Mouse (Mus musculus): ENCODE measurements at regions not wholly inside any gene's neighbourhood (a gene's known extent, or its start where the extent isn't known, plus 50 kb on each side); places are given as distances from the start of the nearest gene placed in this dataset.
A peak's percentile ranks its signal among the peaks of the same experiment; 100 is the strongest.

GRCm38 (mm10) chr3:82259986-82260652 is 97.7 kb upstream of the Map9 start:
- no peaks in the 10 kb centered on the region for H3K9me3 ChIP-seq (replicated peaks; ENCODE audit: control insufficient read depth, low read length)
- H3K4me1 ChIP-seq (ENCODE audit: control insufficient read depth, insufficient read depth) = no peaks in the 10 kb centered on the region; the same call in 1 of the 2 replicates
- DNase-seq (ENCODE audit: low spot score) (no peak), ATAC-seq (ENCODE audit: insufficient read depth, low read depth) (no peak)
- no peak overlapping the region for H3K27ac ChIP-seq (ENCODE audit: low read depth)
- TF ChIP-seq EP300 (IDR thresholded peaks at IDR 0.05; ENCODE audit: low read depth) = no peak
- no peak for TF ChIP-seq CTCF (IDR thresholded peaks at IDR 0.05; ENCODE audit: low read depth)
- no peaks in the 10 kb centered on the region for H3K27me3 ChIP-seq (ENCODE audit: control insufficient read depth, insufficient read depth, low read length)
- 78% methylated on average over 4 of the region's 4 CpGs for WGBS
- no peak overlapping the region for H3K4me2 ChIP-seq (ENCODE audit: low read depth, low read length)
- no peak overlapping the region for H3K4me3 ChIP-seq (ENCODE audit: low read depth, low read length)
- no peak overlapping the region for H3K9ac ChIP-seq (replicated peaks; ENCODE audit: low read depth, low read length)
- no peaks in the 10 kb centered on the region for H3K36me3 ChIP-seq (replicated peaks; ENCODE audit: control insufficient read depth, insufficient read depth, low read length)

GRCm38 (mm10) chr3:82250796-82251261 is 105.2 kb upstream of the Gucy1a1 start:
- DNase-seq (ENCODE audit: low spot score) (peak; percentile 18), ATAC-seq (ENCODE audit: insufficient read depth, low read depth) (peak; percentile 41; the same call in 1 of the 2 replicates)
- Histone ChIP-seq H3K4me2 (ENCODE audit: low read depth, low read length) (no peak overlapping the region), H3K27me3 (ENCODE audit: control insufficient read depth, insufficient read depth, low read length) (no peaks in the 10 kb centered on the region), H3K9ac (replicated peaks; ENCODE audit: low read depth, low read length) (no peak overlapping the region), H3K4me1 (ENCODE audit: control insufficient read depth, insufficient read depth) (no peaks in the 10 kb centered on the region), H3K36me3 (replicated peaks; ENCODE audit: control insufficient read depth, insufficient read depth, low read length) (no peaks in the 10 kb centered on the region), H3K27ac (ENCODE audit: low read depth) (no peak overlapping the region), H3K9me3 (replicated peaks; ENCODE audit: control insufficient read depth, low read length) (no peaks in the 10 kb centered on the region), H3K4me3 (ENCODE audit: low read depth, low read length) (no peak overlapping the region)
- WGBS = 43% methylated on average over 3 of the region's 3 CpGs
- TF ChIP-seq CTCF (IDR thresholded peaks at IDR 0.05; ENCODE audit: low read depth) (no peak), EP300 (IDR thresholded peaks at IDR 0.05; ENCODE audit: low read depth) (no peak)

- Histone ChIP-seq H3K9me3 (replicated peaks; ENCODE audit: control insufficient read depth, low read length) (no peaks in the 10 kb centered on the region), H3K27ac (ENCODE audit: low read depth) (no peak overlapping the region), H3K27me3 (ENCODE audit: control insufficient read depth, insufficient read depth, low read length) (no peaks in the 10 kb centered on the region), H3K36me3 (replicated peaks; ENCODE audit: control insufficient read depth, insufficient read depth, low read length) (no peaks in the 10 kb centered on the region), H3K4me3 (ENCODE audit: low read depth, low read length) (no peak overlapping the region), H3K4me1 (ENCODE audit: control insufficient read depth, insufficient read depth) (no peaks in the 10 kb centered on the region), H3K9ac (replicated peaks; ENCODE audit: low read depth, low read length) (no peak overlapping the region), H3K4me2 (ENCODE audit: low read depth, low read length) (no peak overlapping the region)
- 45% methylated on average over 6 of the region's 6 CpGs for WGBS
- ATAC-seq (ENCODE audit: insufficient read depth, low read depth) (no peak), DNase-seq (ENCODE audit: low spot score) (no peak)
- TF ChIP-seq EP300 (IDR thresholded peaks at IDR 0.05; ENCODE audit: low read depth) = no peak
- TF ChIP-seq CTCF (IDR thresholded peaks at IDR 0.05; ENCODE audit: low read depth) = no peak
These were observed 104.6 kb upstream of the Gucy1a1 start for GRCm38 (mm10) chr3:82249968-82250795.

- no peaks in the 10 kb centered on the region for H3K9me3 ChIP-seq (replicated peaks; ENCODE audit: control insufficient read depth, low read length)
- H3K4me3 ChIP-seq (ENCODE audit: low read depth, low read length) = no peak overlapping the region
- no peaks in the 10 kb centered on the region for H3K36me3 ChIP-seq (replicated peaks; ENCODE audit: control insufficient read depth, insufficient read depth, low read length)
- TF ChIP-seq EP300 (IDR thresholded peaks at IDR 0.05; ENCODE audit: low read depth) (no peak), CTCF (IDR thresholded peaks at IDR 0.05; ENCODE audit: low read depth) (no peak)
- H3K4me1 ChIP-seq (ENCODE audit: control insufficient read depth, insufficient read depth) = no peaks in the 10 kb centered on the region
- 31% methylated on average over 2 of the region's 2 CpGs for WGBS
- no peak for ATAC-seq (ENCODE audit: insufficient read depth, low read depth)
- no peak for DNase-seq (ENCODE audit: low spot score)
- H3K4me2 ChIP-seq (ENCODE audit: low read depth, low read length) = no peak overlapping the region
- no peak overlapping the region for H3K9ac ChIP-seq (replicated peaks; ENCODE audit: low read depth, low read length)
- H3K27me3 ChIP-seq (ENCODE audit: control insufficient read depth, insufficient read depth, low read length) = no peaks in the 10 kb centered on the region
- H3K27ac ChIP-seq (ENCODE audit: low read depth) = no peak overlapping the region
These were observed 90.9 kb upstream of the Gucy1a1 start for GRCm38 (mm10) chr3:82236377-82237057.

GRCm38 (mm10) chr3:82234306-82234705 is 88.7 kb upstream of the Gucy1a1 start:
- TF ChIP-seq EP300 (IDR thresholded peaks at IDR 0.05; ENCODE audit: low read depth) = no peak
- TF ChIP-seq CTCF (IDR thresholded peaks at IDR 0.05; ENCODE audit: low read depth) = no peak
- H3K9me3 ChIP-seq (replicated peaks; ENCODE audit: control insufficient read depth, low read length) = no peaks in the 10 kb centered on the region
- no peaks in the 10 kb centered on the region for H3K36me3 ChIP-seq (replicated peaks; ENCODE audit: control insufficient read depth, insufficient read depth, low read length)
- no peak overlapping the region for H3K9ac ChIP-seq (replicated peaks; ENCODE audit: low read depth, low read length)
- H3K27me3 ChIP-seq (ENCODE audit: control insufficient read depth, insufficient read depth, low read length) = no peaks in the 10 kb centered on the region
- DNase-seq (ENCODE audit: low spot score) (no peak), ATAC-seq (ENCODE audit: insufficient read depth, low read depth) (no peak)
- no peak overlapping the region for H3K27ac ChIP-seq (ENCODE audit: low read depth)
- H3K4me2 ChIP-seq (ENCODE audit: low read depth, low read length) = no peak overlapping the region
- H3K4me1 ChIP-seq (ENCODE audit: control insufficient read depth, insufficient read depth) = no peaks in the 10 kb centered on the region
- no peak overlapping the region for H3K4me3 ChIP-seq (ENCODE audit: low read depth, low read length)
